Mouse (Mus musculus): ENCODE measurements around the gene Ppp6r3.
A peak's percentile ranks its signal among the peaks of the same experiment; 100 is the strongest.

Gene Ppp6r3

GRCm38 (mm10) chr19:3434641-3435040, 140.9 kb downstream of the Ppp6r3 start:
- DNase-seq (ENCODE audit: low read depth) = no peak

- DNase-seq (ENCODE audit: low read depth) = no peak
Measured at GRCm38 (mm10) chr19:3434124-3434523, 141.4 kb downstream of the Ppp6r3 start.

- no peak for DNase-seq (ENCODE audit: low read depth)
Measured at GRCm38 (mm10) chr19:3431969-3432368, 143.6 kb downstream of the Ppp6r3 start.

GRCm38 (mm10) chr19:3431066-3431465, 144.5 kb downstream of the Ppp6r3 start:
- DNase-seq (ENCODE audit: low read depth) = no peak

- DNase-seq (ENCODE audit: low read depth) = peak; percentile 34
Measured at GRCm38 (mm10) chr19:3429156-3429816, 146.3 kb downstream of the Ppp6r3 start.

GRCm38 (mm10) chr19:3428057-3428830, 147.3 kb downstream of the Ppp6r3 start:
- DNase-seq (ENCODE audit: low read depth) = no peak

GRCm38 (mm10) chr19:3424214-3424613, 151.3 kb downstream of the Ppp6r3 start:
- DNase-seq (ENCODE audit: low read depth) = no peak

- no peak for DNase-seq (ENCODE audit: low read depth)
Measured at GRCm38 (mm10) chr19:3422981-3423380, 152.6 kb downstream of the Ppp6r3 start.

GRCm38 (mm10) chr19:3422488-3422887, 153.1 kb downstream of the Ppp6r3 start:
- no peak for DNase-seq (ENCODE audit: low read depth)

- DNase-seq (ENCODE audit: low read depth) = peak; percentile 88
Measured at GRCm38 (mm10) chr19:3419251-3419650, 156.3 kb downstream of the Ppp6r3 start.

- DNase-seq (ENCODE audit: low read depth) = no peak
Measured at GRCm38 (mm10) chr19:3414268-3414733, 161.2 kb downstream of the Ppp6r3 start, which contains the start of gene Gal. Gene Gal (minus strand): TSS chr19:3414544.

- DNase-seq (ENCODE audit: low read depth) = peak; percentile 64
Measured at GRCm38 (mm10) chr19:3405531-3406281, 169.8 kb downstream of the Ppp6r3 start.
